19 mouse cellular contexts compared by ENCODE assay signal in the genomic region with DNA sequence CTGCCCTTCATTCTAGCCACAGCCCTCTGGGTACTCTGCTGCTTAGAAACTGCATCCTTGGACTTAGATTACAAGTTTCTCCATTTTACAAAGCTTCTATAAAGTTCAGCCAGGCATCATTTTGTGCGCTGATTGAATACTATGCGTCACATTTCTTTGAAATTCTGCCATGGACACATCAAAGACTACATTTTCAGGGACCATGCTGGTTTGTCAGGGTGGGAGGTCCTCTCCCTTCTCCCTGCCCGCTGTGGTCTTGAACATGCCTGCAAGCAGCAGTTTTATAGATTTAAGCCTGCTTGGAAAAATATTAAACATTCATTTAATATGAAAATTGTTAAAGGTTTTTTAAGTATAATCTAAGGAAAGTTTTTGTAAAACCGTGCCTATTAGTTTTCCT.
DNase-seq lines count a peak whose midpoint lies in the region; ATAC-seq and TF ChIP-seq lines count a peak whose summit lies in the region.
"Had no signal": no experiment of that assay in that cellular context is flagged by ENCODE, and none has a peak within 500 bp of the region (broad histone marks: within the 10 kb centered on the region; RNA-seq: fewer than 3 reads in every experiment).

No protein-coding gene starts in this region.

- 0 out of 2 replicates have a peak, but pooled peaks cover 3% of the 10 kb centered on the region for H3K4me1 ChIP-seq in limb, embryonic 14.5 days (ENCODE audit: control insufficient read depth, insufficient read depth, low read length)
- H3K4me1 ChIP-seq in limb, embryonic 10.5 days = peaks cover 6% of the 10 kb centered on the region; the same call in 1 of the 2 replicates
- peaks cover 13% of the 10 kb centered on the region for H3K4me1 ChIP-seq in midbrain, embryonic 16.5 days (ENCODE audit: control insufficient read depth, insufficient read depth, low read length)
- 0 out of 2 replicates have a peak, but pooled peaks cover 2% of the 10 kb centered on the region for H3K4me1 ChIP-seq in midbrain, postnatal 0 days (ENCODE audit: insufficient read depth, low read length)
- H3K4me1 ChIP-seq: forebrain, embryonic 12.5 days had no signal

- H3K4me3 ChIP-seq in layer of hippocampus, adult 2 months = no peak overlapping the region
- H3K4me3 ChIP-seq in limb, embryonic 14.5 days (replicated peaks; ENCODE audit: low read length) = no peak overlapping the region
- no peak overlapping the region for H3K4me3 ChIP-seq in limb, embryonic 10.5 days
- H3K4me3 ChIP-seq in midbrain, embryonic 16.5 days (ENCODE audit: low read depth, low read length) = no peak overlapping the region
- H3K4me3 ChIP-seq in midbrain, postnatal 0 days (ENCODE audit: low read depth, low read length) = no peak overlapping the region
- H3K4me3 ChIP-seq: embryonic facial prominence, embryonic 10.5 days; embryonic facial prominence, embryonic 12.5 days; forebrain, embryonic 12.5 days; forebrain, embryonic 15.5 days had no signal

- no peak overlapping the region for H3K4me2 ChIP-seq in limb, embryonic 14.5 days (replicated peaks; ENCODE audit: low read depth, low read length, severe bottlenecking)
- no peak overlapping the region for H3K4me2 ChIP-seq in midbrain, embryonic 16.5 days (ENCODE audit: low read length)
- no peak overlapping the region for H3K4me2 ChIP-seq in midbrain, postnatal 0 days (ENCODE audit: low read depth, low read length, poor library complexity, severe bottlenecking)
- H3K4me2 ChIP-seq: embryonic facial prominence, embryonic 12.5 days; forebrain, embryonic 12.5 days; forebrain, embryonic 15.5 days had no signal

- H3K27ac ChIP-seq in layer of hippocampus, adult 2 months = peak overlapping the region; percentile 64; the same call in 1 of the 2 replicates
- H3K27ac ChIP-seq in limb, embryonic 14.5 days (replicated peaks; ENCODE audit: low read depth, low read length) = 0 out of 2 replicates have a peak overlapping the region, but pooled peaks have one; percentile 13
- no peak overlapping the region for H3K27ac ChIP-seq in limb, embryonic 10.5 days
- no peak overlapping the region for H3K27ac ChIP-seq in midbrain, embryonic 16.5 days (ENCODE audit: low read length)
- H3K27ac ChIP-seq in midbrain, postnatal 0 days (ENCODE audit: low read depth, low read length) = no peak overlapping the region
- H3K27ac ChIP-seq: embryonic facial prominence, embryonic 10.5 days; embryonic facial prominence, embryonic 12.5 days; forebrain, embryonic 12.5 days; forebrain, embryonic 15.5 days had no signal

- no peak for TF ChIP-seq POLR2A in limb, embryonic 14.5 days (IDR thresholded peaks at IDR 0.05; ENCODE audit: borderline replicate concordance, extremely low read depth, insufficient read depth, insufficient read length)

- no peak for ATAC-seq in limb, embryonic 14.5 days (ENCODE audit: low FRiP score, low read depth)
- peak; percentile 73; the same call in 1 of the 2 replicates for ATAC-seq in midbrain, embryonic 16.5 days
- no peak for ATAC-seq in midbrain, postnatal 0 days (ENCODE audit: low FRiP score)
- ATAC-seq: forebrain, embryonic 15.5 days; forebrain, postnatal 0 days had no signal

- no peak overlapping the region for H3K9ac ChIP-seq in limb, embryonic 14.5 days (ENCODE audit: low read depth, low read length, severe bottlenecking)
- H3K9ac ChIP-seq in midbrain, embryonic 16.5 days (ENCODE audit: low read depth, low read length) = no peak overlapping the region
- H3K9ac ChIP-seq in midbrain, postnatal 0 days (replicated peaks; ENCODE audit: low read length, poor library complexity, severe bottlenecking) = no peak overlapping the region
- H3K9ac ChIP-seq: embryonic facial prominence, embryonic 12.5 days; forebrain, embryonic 12.5 days; forebrain, embryonic 15.5 days; forebrain, postnatal 0 days had no signal

- no peak for TF ChIP-seq CTCF in layer of hippocampus, adult 2 months (conservative IDR thresholded peaks at IDR 0.05)
- TF ChIP-seq CTCF in midbrain, postnatal 0 days (IDR thresholded peaks at IDR 0.05) = no peak

- no peaks in the 10 kb centered on the region for H3K27me3 ChIP-seq in limb, embryonic 14.5 days (ENCODE audit: control insufficient read depth, insufficient read depth, low read length)
- no peaks in the 10 kb centered on the region for H3K27me3 ChIP-seq in limb, embryonic 10.5 days (ENCODE audit: low read depth, poor library complexity, severe bottlenecking)
- no peaks in the 10 kb centered on the region for H3K27me3 ChIP-seq in midbrain, embryonic 16.5 days (ENCODE audit: control insufficient read depth, insufficient read depth, low read depth, low read length)
- no peaks in the 10 kb centered on the region for H3K27me3 ChIP-seq in midbrain, postnatal 0 days (ENCODE audit: insufficient read depth, low read length)
- H3K27me3 ChIP-seq: embryonic facial prominence, embryonic 12.5 days; forebrain, embryonic 12.5 days; forebrain, embryonic 15.5 days had no signal

- H3K36me3 ChIP-seq in limb, embryonic 14.5 days (ENCODE audit: control insufficient read depth, insufficient read depth, low read length) = no peaks in the 10 kb centered on the region
- H3K36me3 ChIP-seq in limb, embryonic 10.5 days = no peaks in the 10 kb centered on the region
- H3K36me3 ChIP-seq in midbrain, embryonic 16.5 days (ENCODE audit: control insufficient read depth, insufficient read depth, low read length) = no peaks in the 10 kb centered on the region
- H3K36me3 ChIP-seq in midbrain, postnatal 0 days (ENCODE audit: insufficient read depth, low read length) = no peaks in the 10 kb centered on the region
- H3K36me3 ChIP-seq: embryonic facial prominence, embryonic 10.5 days; embryonic facial prominence, embryonic 12.5 days; forebrain, embryonic 12.5 days; forebrain, embryonic 15.5 days had no signal

- H3K9me3 ChIP-seq in limb, embryonic 14.5 days (ENCODE audit: control insufficient read depth, low read length) = no peaks in the 10 kb centered on the region
- no peaks in the 10 kb centered on the region for H3K9me3 ChIP-seq in limb, embryonic 10.5 days (replicated peaks)
- no peaks in the 10 kb centered on the region; the same call in 1 of the 2 replicates for H3K9me3 ChIP-seq in midbrain, embryonic 16.5 days (replicated peaks; ENCODE audit: control insufficient read depth, low read length, poor library complexity, severe bottlenecking)
- no peaks in the 10 kb centered on the region for H3K9me3 ChIP-seq in midbrain, postnatal 0 days (ENCODE audit: low read length)
- H3K9me3 ChIP-seq: embryonic facial prominence, embryonic 10.5 days; embryonic facial prominence, embryonic 12.5 days; forebrain, embryonic 12.5 days; forebrain, embryonic 15.5 days had no signal

- no peak for DNase-seq in layer of hippocampus, adult 2 months (ENCODE audit: low spot score in 2 of 2)
- no peak for DNase-seq in layer of hippocampus, postnatal 10 days (ENCODE audit: low spot score in 2 of 2)
- DNase-seq in limb, embryonic 14.5 days (ENCODE audit: low spot score) = peak; percentile 28
- DNase-seq in limb, embryonic 10.5 days (ENCODE audit: low spot score) = no peak
- no peak for DNase-seq in midbrain, postnatal 0 days (ENCODE audit: low spot score)
- no peak for DNase-seq in thymus, postnatal 10 days (ENCODE audit: low spot score in 2 of 2)
- DNase-seq: adrenal gland, postnatal 10 days; adrenal gland, postnatal 25 days; cerebellum, adult 11-12 months; cerebellum, adult 2 months; cerebellum, adult 9-10 months; cerebellum, postnatal 10 days; cerebellum, postnatal 25 days; forebrain, postnatal 0 days had no signal

- 52% methylated on average over 4 of the region's 4 CpGs for WGBS in limb, embryonic 14.5 days
- WGBS in limb, embryonic 10.5 days = 92% methylated on average over 4 of the region's 4 CpGs
- 45% methylated on average over 4 of the region's 4 CpGs for WGBS in midbrain, embryonic 16.5 days
- 37% methylated on average over 4 of the region's 4 CpGs for WGBS in midbrain, postnatal 0 days

Comparison
In these comparisons a context has a peak if more than half of its experiments do, and no peak if none do; other contexts are left out.
1. H3K27ac ChIP-seq: peak in layer of hippocampus, adult 2 months (single experiment) and limb, embryonic 14.5 days (single experiment); none in limb, embryonic 10.5 days (single experiment), midbrain, embryonic 16.5 days (single experiment) and midbrain, postnatal 0 days (single experiment).